Mouse (Mus musculus) midbrain, postnatal 0 days (tissue): ENCODE data around the gene Naa15. TPM values are rescaled to one million over a fixed set of nuclear protein-coding genes. Genes with fewer than 3 reads are reported as not detected.
"Not testable (repeated sequence)": the region's sequence is repeated elsewhere in the genome, so short reads cannot be mapped to it uniquely, and the experiment has no call there.

Source experiments
- ATAC-seq: fragments of 200-750 bp; cut with Nextera tagmentation; 2 replicates; pipeline ENCODE4 v1.8.0; 2017; ENCODE audit warnings: moderate number of reproducible peaks, mild to moderate bottlenecking, moderate TSS enrichment, moderate library complexity; ENCODE audit not compliant: low FRiP score
- DNase-seq: peaks from one replicate; pipeline ENCODE4 v3.0.0-alpha.2; 2015; ENCODE audit warnings: low spot score
- H3K27ac ChIP-seq: fragments of 300-500 bp; sonication (generic); 2 replicates; pipeline ENCODE4 v1.5.1; 2014; ENCODE audit warnings: low read depth, mild to moderate bottlenecking, low read length, mixed read lengths
- H3K27me3 ChIP-seq: fragments of 300-500 bp; sonication (generic); 2 replicates; pipeline ENCODE4 v1.6.1; 2014; ENCODE audit warnings: low read length, control low read depth, mixed read lengths; ENCODE audit not compliant: insufficient read depth
- H3K36me3 ChIP-seq: fragments of 300-500 bp; sonication (generic); 2 replicates; pipeline ENCODE4 v1.6.1; 2014; ENCODE audit warnings: low read length, control low read depth, mixed read lengths; ENCODE audit not compliant: insufficient read depth
- H3K4me1 ChIP-seq: fragments of 300-500 bp; sonication (generic); 2 replicates; pipeline ENCODE4 v1.6.1; 2014; ENCODE audit warnings: mild to moderate bottlenecking, control low read depth, antibody characterized with exemption, low read length, mixed read lengths; ENCODE audit not compliant: insufficient read depth
- H3K4me2 ChIP-seq: fragments of 300-500 bp; sonication (generic); 2 replicates; pipeline ENCODE4 v1.6.1; 2014; ENCODE audit warnings: low read depth, mild to moderate bottlenecking, low read length, mixed read lengths; ENCODE audit not compliant: poor library complexity, severe bottlenecking
- H3K4me3 ChIP-seq: fragments of 300-500 bp; sonication (generic); 2 replicates; pipeline ENCODE4 v1.5.1; 2014; ENCODE audit warnings: low read depth, mild to moderate bottlenecking, low read length, moderate library complexity
- H3K9ac ChIP-seq: fragments of 300-500 bp; sonication (generic); replicated peaks from 2 replicates; pipeline ENCODE4 v1.6.1; 2014; ENCODE audit warnings: mild to moderate bottlenecking, low read length, moderate library complexity, mixed read lengths; ENCODE audit not compliant: poor library complexity, severe bottlenecking
- H3K9me3 ChIP-seq: fragments of 300-500 bp; sonication (generic); 2 replicates; pipeline ENCODE4 v1.6.1; 2016; ENCODE audit warnings: low read length, control low read depth
- CTCF ChIP-seq: IDR thresholded peaks from 2 replicates; pipeline ENCODE4 v1.5.1; 2016; ENCODE audit warnings: antibody characterized with exemption, mild to moderate bottlenecking
- WGBS: fragments of 180-500 bp; shearing (Covaris S2); extraction: QIAGEN DNeasy Blood & Tissue Kit; methylation state at CpG from one replicate; pipeline ENCODE4 v1.1.7; 2014; 5-methylcytosine and 5-hydroxymethylcytosine counted together
- polyA plus RNA-seq: library from polyadenylated mRNA; unstranded; fragments of >200 nt; fragmentation: Nextera tagmentation; extraction: Ambion mirVana; gene quantifications from 2 replicates; pipeline ENCODE4 v1.2.1, GENCODE M21; 2015
- total RNA-seq: library from RNA; depleted of rRNA; stranded (reverse); fragments of >200 nt; gene quantifications from 2 replicates; pipeline ENCODE4 v1.2.3, GENCODE M21; 2014

Gene Naa15
- total and polyA plus RNA-seq, 2 experiments from 2014 or later = 19.5 to 29.7 TPM

GRCm38 (mm10) chr3:51416364-51417134 lies 1.6 kb downstream of the Naa15 start:
- DNase-seq (peak; percentile 7), ATAC-seq (peak; percentile 25)
- peak overlapping the region; percentile 70 for H3K4me2 ChIP-seq
- peak overlapping the region; percentile 93 for H3K9ac ChIP-seq
- H3K27me3 ChIP-seq = no peaks in the 10 kb centered on the region
- no peaks in the 10 kb centered on the region for H3K36me3 ChIP-seq
- no peaks in the 10 kb centered on the region for H3K9me3 ChIP-seq
- H3K4me1 ChIP-seq = peaks cover 8% of the 10 kb centered on the region; the same call in 1 of the 2 replicates
- 0% methylated on average over 46 of the region's 68 CpGs for WGBS
- TF ChIP-seq CTCF = no peak
- peak overlapping the region; percentile 98 for H3K4me3 ChIP-seq
- peak overlapping the region; percentile 92 for H3K27ac ChIP-seq

- Histone ChIP-seq H3K4me3 (peak overlapping the region; percentile 98), H3K9ac (peak overlapping the region; percentile 93; the same call in 1 of the 2 replicates), H3K4me2 (peak overlapping the region; percentile 70), H3K27me3 (no peaks in the 10 kb centered on the region), H3K36me3 (no peaks in the 10 kb centered on the region), H3K27ac (no peak overlapping the region), H3K4me1 (peaks cover 8% of the 10 kb centered on the region; the same call in 1 of the 2 replicates), H3K9me3 (no peaks in the 10 kb centered on the region)
- no peak for DNase-seq
- TF ChIP-seq CTCF = no peak
- ATAC-seq = no peak
- WGBS = 8% methylated on average over 8 of the region's 8 CpGs
These were observed 2.1 kb downstream of the Naa15 start for GRCm38 (mm10) chr3:51417135-51417458.

- Histone ChIP-seq H3K4me2 (peak overlapping the region; percentile 70), H3K27ac (no peak overlapping the region), H3K36me3 (no peaks in the 10 kb centered on the region), H3K9ac (no peak overlapping the region), H3K4me1 (peaks cover 8% of the 10 kb centered on the region; the same call in 1 of the 2 replicates), H3K4me3 (peak overlapping the region; percentile 98), H3K9me3 (no peaks in the 10 kb centered on the region), H3K27me3 (no peaks in the 10 kb centered on the region)
- DNase-seq (no peak), ATAC-seq (no peak)
- WGBS = 46% methylated on average over 2 of the region's 2 CpGs
- peak; percentile 20; the same call in 1 of the 2 replicates for TF ChIP-seq CTCF
These were observed 2.5 kb downstream of the Naa15 start for GRCm38 (mm10) chr3:51417485-51417884.

GRCm38 (mm10) chr3:51417966-51418365 lies 3.0 kb downstream of the Naa15 start:
- no peak overlapping the region for H3K9ac ChIP-seq
- DNase-seq = no peak
- H3K4me2 ChIP-seq = peak overlapping the region; percentile 15
- no peaks in the 10 kb centered on the region for H3K27me3 ChIP-seq
- ATAC-seq = no peak
- no peaks in the 10 kb centered on the region for H3K36me3 ChIP-seq
- no peak overlapping the region for H3K27ac ChIP-seq
- peak overlapping the region; percentile 98; the same call in 1 of the 2 replicates for H3K4me3 ChIP-seq
- H3K9me3 ChIP-seq = no peaks in the 10 kb centered on the region
- TF ChIP-seq CTCF = no peak
- H3K4me1 ChIP-seq = peaks cover 8% of the 10 kb centered on the region; the same call in 1 of the 2 replicates
- 67% methylated on average over 2 of the region's 2 CpGs for WGBS

- Histone ChIP-seq H3K27me3 (no peaks in the 10 kb centered on the region), H3K27ac (no peak overlapping the region), H3K9me3 (no peaks in the 10 kb centered on the region), H3K4me1 (peaks cover 4% of the 10 kb centered on the region; the same call in 1 of the 2 replicates), H3K4me2 (no peak overlapping the region), H3K9ac (no peak overlapping the region), H3K4me3 (no peak overlapping the region), H3K36me3 (no peaks in the 10 kb centered on the region)
- no peak for ATAC-seq
- WGBS = 88% methylated on average over 3 of the region's 3 CpGs
- no peak for DNase-seq
- no peak for TF ChIP-seq CTCF
These were observed 7.0 kb downstream of the Naa15 start for GRCm38 (mm10) chr3:51421921-51422320.

- no peaks in the 10 kb centered on the region for H3K9me3 ChIP-seq
- no peak for TF ChIP-seq CTCF
- H3K9ac ChIP-seq = no peak overlapping the region
- no peaks in the 10 kb centered on the region for H3K4me1 ChIP-seq
- no peak for ATAC-seq
- no peaks in the 10 kb centered on the region for H3K27me3 ChIP-seq
- H3K4me2 ChIP-seq = no peak overlapping the region
- H3K27ac ChIP-seq = no peak overlapping the region
- no peak for DNase-seq
- no peak overlapping the region for H3K4me3 ChIP-seq
- no peaks in the 10 kb centered on the region for H3K36me3 ChIP-seq
These were observed 10.4 kb downstream of the Naa15 start for GRCm38 (mm10) chr3:51425394-51425793.

GRCm38 (mm10) chr3:51434364-51434763 lies 19.4 kb downstream of the Naa15 start:
- DNase-seq, ATAC-seq, H3K9me3 ChIP-seq, H3K4me2 ChIP-seq, H3K36me3 ChIP-seq, H3K4me3 ChIP-seq, H3K9ac ChIP-seq, H3K27ac ChIP-seq, H3K27me3 ChIP-seq, H3K4me1 ChIP-seq: not testable (repeated sequence)
- WGBS = 88% methylated on average over 5 of the region's 5 CpGs
